Mouse (Mus musculus) Muller cell, postnatal 12 days (primary cell): Measurements from ENCODE around the gene Ubap2.

Experiments used
- DNase-seq: peaks from one replicate; pipeline ENCODE4 v3.0.0-alpha.2; 2015; ENCODE audit errors: inconsistent ontology term

Ubap2 gene

DNA sequence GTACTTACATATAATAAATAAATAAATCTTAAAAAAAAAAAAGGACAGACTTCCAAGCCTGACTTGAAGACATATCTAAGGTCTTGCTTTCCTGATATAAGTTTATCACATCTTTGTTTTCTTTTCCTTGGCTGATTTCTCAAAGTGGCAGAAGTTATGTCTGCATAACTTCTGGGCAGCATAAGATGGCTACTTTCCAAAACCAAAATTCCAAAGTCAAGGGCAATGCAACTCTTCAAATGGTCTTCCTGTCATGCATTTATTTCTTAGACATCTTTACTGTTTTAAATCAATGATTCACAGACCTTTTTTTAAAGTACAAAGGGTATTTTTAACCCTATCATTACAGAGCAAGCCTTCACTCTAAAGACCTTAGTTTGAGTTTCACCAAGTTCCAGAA lies 14.3 kb downstream of the Ubap2 start:
- DNase-seq = no peak

- no peak for DNase-seq
These were observed 15.9 kb downstream of the Ubap2 start for GRCm38 (mm10) chr4:41259019-41259418.

DNA sequence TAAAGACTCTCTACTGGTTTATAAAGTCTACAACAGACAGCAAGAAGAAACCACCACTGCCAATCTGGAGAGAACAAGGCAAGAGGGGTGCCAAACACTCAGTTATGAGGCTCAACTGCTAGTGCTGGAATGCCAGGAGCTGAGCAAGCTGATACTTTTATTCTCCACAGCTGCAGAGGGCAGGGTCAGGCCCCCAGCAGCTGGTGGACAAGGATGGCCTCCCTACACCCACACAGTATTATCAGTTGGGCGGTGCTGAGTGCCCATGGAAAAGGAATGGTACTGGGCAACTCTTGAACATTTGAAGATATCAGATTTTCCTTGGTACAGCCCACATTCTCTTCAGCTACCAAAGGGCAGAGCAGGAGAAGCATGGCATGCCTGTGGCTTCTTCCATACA lies 17.2 kb downstream of the Ubap2 start:
- DNase-seq = no peak

DNA sequence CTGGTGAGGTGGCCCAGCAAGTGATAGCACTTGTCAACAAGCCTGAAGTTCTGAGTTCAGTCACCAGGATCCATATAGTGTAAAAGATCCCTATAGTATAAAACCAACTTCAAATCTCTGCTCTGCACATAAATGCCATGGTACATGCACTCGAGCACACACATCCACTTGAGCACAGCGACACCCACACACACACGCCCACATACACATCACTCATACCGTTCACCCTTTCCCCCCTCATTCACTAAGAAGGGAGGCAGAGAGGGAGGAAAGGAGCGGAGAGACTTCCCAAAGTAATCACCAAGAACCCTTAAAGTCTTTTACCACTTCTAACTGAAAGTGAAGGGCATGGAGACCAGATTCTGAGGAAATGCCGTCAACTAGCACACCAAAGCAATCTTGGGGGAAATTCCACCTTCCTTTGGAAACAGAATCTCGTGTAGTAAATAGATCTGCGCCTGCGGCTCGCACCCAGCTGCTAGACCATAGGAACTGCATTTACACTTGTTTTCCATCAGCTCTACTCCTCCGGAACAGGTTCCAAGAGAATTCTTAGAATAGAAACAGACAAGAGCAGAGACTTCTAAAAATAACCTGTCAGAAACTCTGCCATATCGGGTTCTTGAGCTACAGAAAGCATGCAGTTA lies 19.3 kb downstream of the Ubap2 start:
- no peak for DNase-seq

- no peak for DNase-seq
These were observed 21.2 kb downstream of the Ubap2 start for GRCm38 (mm10) chr4:41253756-41254155.

- no peak for DNase-seq
These were observed 29.5 kb downstream of the Ubap2 start for GRCm38 (mm10) chr4:41245408-41245807.

DNA sequence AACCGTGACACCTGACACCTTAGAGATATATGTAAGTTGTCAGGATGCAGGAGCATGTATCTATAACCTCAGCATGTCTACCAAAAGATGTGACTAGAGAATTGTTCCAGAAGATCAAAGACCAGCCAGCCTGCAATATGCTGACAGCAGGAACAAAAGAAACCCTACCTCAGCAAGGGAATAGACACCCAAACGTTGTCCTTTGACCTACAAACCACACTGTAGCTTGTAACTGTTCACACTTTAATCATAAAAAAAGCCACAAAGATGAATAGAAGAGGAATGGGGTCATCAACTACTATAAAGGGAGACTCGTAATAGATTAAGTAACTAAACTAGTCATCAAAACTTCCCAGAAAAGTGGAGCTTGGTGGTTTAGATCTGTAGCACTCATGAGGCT lies 34.0 kb downstream of the Ubap2 start:
- DNase-seq = no peak

DNA sequence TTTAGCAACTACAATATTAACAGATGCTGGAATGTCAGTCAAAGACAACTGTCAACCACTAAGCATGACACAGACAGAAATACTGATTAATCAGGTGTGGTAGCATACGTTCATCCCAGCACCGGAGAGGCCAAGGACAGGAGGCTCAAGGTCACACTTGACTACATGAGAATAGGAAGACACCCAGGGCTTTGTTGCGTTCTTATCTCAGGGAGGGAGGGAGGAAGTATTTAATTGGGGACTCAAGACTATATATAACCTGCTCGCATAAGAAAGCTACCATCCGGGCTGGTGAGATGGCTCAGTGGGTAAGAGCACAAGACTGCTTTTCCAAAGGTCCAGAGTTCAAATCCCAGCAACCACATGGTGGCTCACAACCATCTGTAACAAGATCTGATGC lies 39.3 kb downstream of the Ubap2 start:
- DNase-seq = no peak

- peak; percentile 13 for DNase-seq
These were observed 48.6 kb downstream of the Ubap2 start for GRCm38 (mm10) chr4:41226351-41226750.

- no peak for DNase-seq
These were observed 49.5 kb downstream of the Ubap2 start for GRCm38 (mm10) chr4:41225412-41225811.

DNA sequence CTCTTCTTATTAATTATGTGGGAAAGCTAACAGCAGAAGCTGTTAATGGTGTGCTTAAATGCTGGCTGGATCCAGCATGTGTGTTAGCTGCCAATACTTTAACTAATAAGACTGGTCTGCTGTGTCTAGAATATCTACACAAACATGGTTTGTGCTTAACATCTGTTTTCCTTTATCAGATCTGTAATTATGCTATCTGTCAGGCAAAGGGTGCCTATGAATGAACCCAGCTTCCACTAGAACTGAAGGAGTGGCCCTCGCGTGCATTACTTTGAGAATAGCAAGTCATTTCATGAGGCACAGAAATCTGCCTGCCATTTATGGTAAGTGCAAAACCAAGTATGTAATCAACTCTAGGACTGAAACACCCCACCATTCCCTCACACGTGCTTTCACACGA lies 66.9 kb downstream of the Ubap2 start:
- DNase-seq = no peak

DNA sequence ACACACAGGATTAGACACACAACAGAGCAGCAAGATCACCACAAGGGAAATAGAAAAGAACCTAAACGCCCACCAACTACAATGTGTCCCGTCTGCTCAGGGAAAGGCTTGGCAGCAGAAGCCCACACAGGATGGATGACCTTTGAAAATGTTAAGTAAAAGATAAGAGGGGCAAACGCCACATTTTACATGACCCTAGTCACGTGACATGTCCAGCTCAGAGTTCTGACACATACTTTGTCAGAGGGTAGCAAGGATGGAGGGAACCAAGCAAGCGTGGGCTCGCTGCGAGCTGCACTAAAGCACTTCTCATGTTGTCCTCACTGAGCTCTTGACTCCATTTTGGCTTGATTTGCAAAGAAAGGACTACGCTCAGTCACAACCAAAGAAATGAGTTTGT lies 69.2 kb downstream of the Ubap2 start:
- no peak for DNase-seq

DNA sequence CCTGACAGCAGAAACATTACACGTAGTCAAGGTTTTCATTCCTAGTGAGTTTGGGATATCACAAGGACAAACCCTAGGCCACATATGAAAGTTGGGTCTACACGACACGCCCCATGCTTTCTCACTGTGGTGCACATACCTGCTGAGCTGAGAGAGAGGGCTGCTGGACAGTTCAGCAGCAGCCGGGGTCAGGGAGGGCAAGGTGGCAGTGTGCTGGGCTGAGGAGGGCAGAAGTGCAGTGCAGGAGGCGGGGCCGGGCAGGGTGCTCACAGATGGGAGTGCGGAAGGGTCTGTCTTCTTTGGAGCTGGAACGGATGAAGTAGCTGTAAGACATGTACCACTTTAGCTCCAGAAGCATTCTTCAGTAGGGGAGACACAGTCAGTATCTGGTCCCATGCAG lies 72.8 kb downstream of the Ubap2 start:
- DNase-seq = no peak

- DNase-seq = peak; percentile 35
These were observed 77.9 kb downstream of the Ubap2 start for GRCm38 (mm10) chr4:41196861-41197610.

DNA sequence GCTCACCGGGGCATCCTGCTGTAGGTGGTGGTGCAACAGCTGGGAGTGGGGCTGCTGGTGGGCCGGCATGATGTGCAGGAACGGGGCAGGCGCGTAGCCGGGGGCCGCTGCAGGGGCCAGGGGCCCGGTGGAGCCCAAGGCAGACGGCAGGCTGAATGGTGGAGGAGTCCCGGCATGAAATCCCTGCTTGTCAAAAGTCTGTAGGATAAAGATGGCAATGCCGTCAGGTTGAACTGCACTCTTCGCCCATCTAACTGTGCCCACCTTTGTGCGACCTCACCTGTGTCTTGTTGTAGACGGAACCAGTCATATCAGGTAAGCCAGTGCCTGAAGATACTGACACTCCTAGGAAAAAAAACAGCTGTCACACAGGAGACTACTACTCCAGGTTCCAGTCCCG lies 79.6 kb downstream of the Ubap2 start:
- no peak for DNase-seq

GRCm38 (mm10) chr4:41192544-41193512 lies 82.1 kb downstream of the Ubap2 start:
- no peak for DNase-seq

DNA sequence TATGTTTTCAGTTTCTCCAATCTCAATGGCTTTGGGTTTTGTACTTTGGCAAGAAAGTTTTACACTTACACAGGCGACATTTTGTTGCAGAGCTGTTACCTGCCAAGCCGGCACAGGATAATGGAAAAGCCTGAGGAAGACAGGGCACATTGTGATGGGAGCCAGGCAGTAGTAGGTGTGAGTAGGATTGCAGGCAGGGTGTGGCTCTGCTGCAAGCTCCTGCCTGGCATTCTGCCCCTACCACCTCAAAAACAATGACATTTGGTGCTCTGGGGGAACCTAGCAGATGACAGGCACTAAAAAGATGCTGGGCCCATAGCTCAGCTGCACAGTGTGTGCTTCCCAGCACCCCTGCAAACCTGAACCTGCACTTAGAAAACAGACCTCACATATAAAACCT lies 85.1 kb downstream of the Ubap2 start:
- DNase-seq = no peak

DNA sequence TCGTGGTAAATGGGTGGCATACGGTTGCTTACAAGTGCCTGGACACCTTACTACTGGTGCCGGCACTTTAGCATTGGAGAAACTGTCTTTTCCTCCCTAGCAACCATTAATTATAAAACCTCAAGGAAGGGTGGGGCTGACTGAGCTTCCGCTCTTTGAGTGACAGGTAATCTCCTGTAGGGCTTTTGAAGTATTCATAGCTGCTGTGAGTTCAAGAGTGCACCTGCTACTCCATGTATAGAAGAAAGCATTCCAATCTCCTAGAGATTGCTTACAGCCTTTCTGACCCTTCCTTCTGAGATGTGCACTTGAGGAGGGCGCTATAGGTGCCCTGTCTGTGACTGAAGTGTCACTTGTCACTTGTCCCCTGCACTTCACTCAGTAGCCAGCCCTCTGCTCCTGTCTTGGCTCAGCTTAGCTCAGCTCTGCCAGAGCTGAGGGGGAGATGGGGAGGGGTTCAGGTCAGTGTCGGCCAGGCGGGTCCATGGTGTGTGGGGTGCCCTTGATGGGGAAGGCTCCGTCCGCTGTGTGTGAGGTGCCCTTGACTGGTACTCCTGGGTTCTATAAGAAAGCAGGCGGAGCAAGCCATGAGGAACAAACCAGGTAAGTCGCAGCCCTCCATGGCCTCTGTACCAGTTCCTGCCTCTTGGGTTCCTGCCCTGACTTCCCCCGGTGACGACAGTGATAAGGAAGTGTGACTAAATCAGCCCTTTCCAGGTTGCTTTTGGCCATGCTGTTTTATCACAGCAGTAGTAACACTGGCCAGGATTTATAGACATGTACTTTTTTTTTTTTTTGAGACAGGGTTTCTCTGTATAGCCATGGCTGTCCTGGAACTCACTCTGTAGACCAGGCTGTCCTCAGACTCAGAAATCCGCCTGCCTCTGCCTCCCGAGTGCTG lies 94.9 kb downstream of the Ubap2 start:
- DNase-seq = no peak

GRCm38 (mm10) chr4:41174631-41175030 lies 100.3 kb downstream of the Ubap2 start:
- DNase-seq = no peak

DNA sequence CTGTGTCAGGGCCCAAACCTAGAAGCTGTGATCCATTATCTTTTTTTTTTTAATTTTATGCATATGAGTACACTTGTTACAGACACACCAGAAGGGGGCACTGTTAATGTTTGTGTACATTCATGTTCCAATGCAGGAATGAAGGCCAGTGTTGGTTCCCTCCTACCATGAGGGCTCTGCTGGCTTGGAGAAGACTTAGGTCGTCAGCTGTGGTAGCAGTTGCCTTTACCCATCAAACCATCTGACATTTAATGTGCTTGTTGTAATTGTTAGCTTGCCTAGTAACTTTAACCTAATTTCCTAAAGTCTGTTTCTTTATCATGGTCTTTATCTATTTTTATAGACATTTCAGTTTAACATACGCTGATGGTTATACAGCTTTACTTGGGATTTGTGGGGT lies 104.0 kb downstream of the Ubap2 start:
- no peak for DNase-seq

- DNase-seq = peak; percentile 58
These were observed 109.1 kb downstream of the Ubap2 start for GRCm38 (mm10) chr4:41165693-41166475.
